Mouse (Mus musculus) heart, postnatal 4 days (tissue): ENCODE measurements around the gene Hormad2. TPM values are rescaled to one million over a fixed set of nuclear protein-coding genes. Genes with fewer than 3 reads are reported as not detected.

Experiments
- DNase-seq: peaks from one replicate; pipeline ENCODE4 v3.0.0; 2021
- total RNA-seq, 2 experiments: library from RNA; stranded (reverse); gene quantifications; 2 replicates each; pipeline ENCODE4 v1.2.3; 2021

Hormad2 gene
- total RNA-seq, 2 experiments from 2014 or later: 0.29 to 0.52 TPM

DNA sequence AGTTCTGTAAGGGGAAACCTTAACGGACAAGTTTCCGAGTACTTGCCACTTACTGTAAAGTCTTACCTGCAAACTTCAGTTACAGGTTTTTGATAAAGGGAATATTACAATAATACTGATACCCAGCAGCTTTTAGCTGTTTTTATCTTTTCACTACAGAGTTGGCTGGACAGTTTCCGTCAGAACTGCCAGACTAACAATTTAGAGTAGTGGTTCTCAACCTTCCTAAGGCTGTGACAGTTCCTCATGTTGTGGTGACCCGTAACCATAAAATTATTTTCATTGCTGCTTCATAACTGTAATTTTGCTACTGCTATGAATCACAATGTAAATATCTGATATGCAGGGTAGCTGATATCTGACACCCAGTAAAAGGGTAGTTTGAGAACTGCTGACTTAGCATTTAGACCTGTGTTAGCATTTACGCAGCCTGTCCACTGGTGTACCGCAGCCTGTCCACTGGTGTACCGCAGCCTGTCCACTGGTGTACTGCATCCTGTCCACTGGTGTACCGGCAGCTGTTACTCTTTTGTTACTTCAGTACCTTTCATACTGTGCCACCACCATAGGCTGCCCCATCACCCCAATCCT is 104.1 kb downstream of the Hormad2 start:
- no peak for DNase-seq

DNA sequence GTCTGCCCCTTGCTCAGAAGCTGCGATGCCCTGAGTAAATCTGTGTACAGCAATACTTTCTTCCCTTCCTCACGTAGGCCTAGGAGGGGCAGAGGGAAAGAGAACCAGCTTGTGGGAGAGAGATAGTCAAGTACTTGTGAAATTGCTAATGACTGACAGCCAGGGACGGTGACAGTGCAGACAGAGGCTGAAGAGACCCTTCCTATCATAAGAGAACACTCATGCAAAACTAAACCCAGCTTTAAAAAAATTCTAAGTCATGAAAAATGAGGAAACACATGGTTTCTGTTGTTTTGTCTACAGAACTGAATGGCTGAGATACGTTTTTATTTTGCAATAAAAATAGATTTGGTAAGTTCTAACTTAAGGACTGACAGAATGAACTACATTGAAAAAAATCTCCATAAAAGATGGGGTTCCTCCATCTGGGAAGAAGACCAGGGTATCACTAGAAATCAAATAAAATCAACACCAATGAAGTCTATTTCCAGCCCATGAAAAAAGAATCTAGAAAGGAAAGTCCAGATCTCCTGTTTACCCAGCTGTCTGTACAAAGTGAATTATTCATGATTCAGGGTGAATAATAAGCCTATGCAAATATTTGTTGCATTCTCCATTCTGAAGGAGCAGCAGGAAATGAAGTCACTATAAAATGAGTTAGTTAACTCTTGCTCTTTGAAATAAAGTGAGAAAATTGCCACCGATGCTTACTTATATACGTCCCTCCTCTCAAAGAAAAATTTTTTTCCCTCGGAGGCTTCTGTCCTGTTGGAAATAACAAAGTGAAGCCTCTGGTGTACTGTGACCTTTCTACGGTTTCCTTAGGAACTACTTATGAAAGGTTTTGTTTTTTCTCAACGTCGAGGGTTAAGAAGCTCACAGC is 104.9 kb downstream of the Hormad2 start:
- no peak for DNase-seq

DNA sequence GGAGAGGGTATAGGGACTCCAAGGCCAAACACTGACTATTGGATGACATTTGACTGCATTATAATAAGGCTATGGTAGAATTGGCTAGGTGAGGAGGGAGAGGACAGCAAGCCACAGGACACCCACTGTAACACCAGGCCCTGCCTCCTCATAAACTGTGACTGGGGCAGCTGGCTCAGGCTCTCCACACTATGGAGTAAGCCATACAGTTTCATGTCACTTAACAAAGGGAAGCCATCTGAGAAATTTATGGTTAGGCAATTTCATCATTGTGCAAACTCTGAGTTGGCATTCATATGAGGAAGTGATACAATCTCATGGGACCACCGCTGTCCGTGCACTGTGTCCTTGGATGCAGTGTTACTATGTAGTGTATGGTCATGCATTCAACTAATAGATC is 107.9 kb downstream of the Hormad2 start:
- no peak for DNase-seq

DNA sequence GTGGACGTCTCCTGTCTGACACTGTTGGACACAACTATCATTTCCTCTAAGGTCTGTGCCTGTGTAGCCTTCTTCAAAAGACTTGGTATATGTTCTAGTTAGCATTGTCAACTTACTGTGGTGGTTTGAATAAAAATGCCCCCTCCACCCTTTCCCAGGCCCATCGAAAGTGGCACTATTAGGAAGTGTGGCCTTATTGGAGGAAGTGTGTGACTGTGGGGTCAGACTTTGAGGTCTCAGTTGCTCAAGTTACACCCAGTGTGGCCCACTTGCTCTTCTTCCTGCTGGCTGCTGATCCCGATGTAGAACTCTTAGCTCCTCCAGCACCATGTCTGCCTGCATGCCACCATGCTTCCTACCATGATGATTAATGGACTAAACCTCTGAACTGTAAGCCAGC is 112.7 kb downstream of the Hormad2 start:
- no peak for DNase-seq

DNA sequence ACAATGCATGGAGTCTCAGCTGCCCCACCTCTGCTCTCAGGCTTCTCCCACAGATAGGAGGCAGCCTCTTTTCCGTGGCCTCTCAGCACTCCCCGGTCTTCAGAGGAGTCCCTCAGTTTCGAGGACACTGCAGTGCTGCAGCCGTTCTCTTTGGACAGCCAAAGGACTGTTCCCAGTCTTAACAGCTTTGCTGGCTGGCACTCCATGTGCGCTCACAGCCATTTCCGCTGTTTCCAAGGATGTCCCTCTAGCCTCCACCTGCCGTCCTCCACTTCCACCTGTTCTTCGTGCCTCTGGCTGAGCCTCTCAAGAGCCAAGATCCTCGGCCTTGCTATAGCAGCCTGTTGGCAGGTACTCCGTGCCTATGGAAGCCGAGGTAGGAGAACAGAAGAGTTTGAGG is 117.4 kb downstream of the Hormad2 start:
- no peak for DNase-seq

DNA sequence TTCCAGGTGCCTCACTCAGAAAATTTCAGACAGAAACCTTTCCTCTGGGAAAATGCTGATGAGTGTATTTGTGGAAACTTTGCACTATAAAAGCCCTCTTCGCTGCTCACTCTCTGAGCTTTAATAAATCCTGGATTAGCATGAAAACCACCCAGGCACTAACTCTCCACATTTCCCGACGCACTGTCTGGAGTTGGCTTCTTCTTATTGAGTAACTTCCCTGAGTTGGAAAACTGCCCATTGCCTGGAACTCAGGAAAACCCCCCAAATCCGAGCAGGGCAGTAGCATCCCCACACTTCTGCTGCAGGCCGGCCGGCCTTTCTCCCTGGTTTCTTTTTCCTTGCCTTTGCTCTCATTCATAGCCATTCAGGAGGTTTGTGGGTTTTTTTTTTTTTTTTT is 118.0 kb downstream of the Hormad2 start:
- DNase-seq: no peak

DNA sequence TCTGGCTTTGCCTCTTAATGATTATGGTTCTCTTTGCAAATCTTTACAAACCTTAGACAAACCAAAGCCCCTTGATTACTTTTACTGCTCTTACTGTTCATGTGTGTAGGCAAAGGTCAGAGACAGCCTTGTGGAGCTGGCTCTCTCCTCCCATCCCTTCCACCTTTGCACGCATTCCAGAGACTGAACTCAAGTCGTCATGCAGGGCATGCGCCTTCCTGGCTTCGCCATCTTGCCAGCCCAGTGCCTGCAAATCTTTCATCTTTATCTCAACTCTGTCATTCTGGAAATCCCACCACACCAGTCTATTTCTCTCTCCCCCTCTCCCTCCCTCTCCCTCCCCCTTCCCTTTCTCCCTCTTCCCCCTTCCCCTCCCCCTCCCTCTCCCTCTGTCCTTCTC is 120.0 kb downstream of the Hormad2 start:
- DNase-seq: no peak

DNA sequence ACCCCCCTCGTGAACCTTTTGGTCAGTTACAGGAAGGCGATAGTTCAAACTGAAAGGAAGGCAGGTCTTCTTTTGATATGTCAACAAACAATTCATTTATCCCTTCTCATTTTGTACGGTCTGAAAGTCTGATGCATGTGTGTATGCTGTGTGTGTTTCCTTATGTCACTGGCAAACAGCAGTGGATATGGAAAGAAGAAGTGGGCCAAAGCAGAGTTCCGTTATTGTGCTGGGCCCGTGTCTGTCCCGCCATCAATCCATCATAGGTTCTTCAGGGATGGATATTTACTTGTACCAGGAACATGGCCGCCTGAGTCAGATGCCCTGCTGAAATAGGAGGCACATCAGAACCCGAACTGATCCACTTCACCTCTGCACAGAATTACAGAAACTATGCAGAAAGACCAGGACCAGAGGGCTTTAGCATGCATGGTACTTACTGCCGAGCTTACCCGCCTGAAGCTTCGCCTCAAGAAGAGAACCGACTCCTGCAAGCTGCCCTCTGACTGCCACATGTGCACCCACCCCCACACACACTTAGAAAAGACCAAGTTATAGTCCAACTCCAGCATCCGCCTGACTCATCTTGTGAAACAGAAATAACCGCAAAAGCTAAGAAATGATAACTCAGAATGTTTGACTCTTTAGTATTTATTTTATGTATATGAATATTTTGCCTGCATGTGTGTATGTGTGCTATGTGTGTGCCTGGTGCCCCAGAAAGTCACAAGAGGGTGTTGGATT is 121.5 kb downstream of the Hormad2 start:
- DNase-seq: no peak

DNA sequence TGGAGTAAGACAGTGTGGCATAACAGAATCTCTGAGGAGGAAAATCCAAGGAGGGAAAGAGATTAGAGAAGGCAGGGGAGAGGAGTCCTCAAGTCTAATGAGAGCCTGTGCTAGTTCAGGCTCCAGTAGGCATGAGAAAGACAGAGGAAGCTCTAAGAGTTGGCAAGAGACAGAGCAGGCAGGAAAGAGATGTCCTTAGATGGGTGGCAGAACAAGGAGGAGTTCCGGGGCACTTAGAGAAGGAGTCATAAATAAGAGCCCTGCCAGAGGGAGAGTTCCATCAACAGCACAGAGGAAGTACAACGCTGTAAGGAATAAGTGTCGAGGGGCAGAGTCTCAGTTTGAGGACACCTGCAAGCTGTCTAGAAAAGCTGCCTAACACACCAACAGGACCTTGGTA is 122.9 kb downstream of the Hormad2 start:
- DNase-seq: no peak

DNA sequence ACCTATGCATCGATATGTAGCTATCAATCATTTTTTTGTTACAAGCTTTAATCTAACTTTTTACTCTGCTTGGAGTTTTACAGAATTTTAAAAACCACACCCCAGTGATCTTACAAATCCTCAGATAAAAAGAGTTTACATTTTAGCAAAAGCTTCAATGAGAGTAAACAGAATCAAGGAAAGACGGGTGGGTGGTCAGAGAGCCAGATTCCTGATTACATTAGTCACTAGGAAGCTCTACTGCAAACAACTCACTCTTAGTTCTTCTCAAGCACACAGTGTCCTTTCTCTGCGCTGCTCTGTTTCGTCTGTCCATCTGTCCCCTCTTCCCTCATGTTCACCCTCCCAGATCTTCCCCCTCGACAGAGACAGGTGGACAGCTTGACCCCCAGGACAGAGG is 123.6 kb downstream of the Hormad2 start:
- DNase-seq: no peak

DNA sequence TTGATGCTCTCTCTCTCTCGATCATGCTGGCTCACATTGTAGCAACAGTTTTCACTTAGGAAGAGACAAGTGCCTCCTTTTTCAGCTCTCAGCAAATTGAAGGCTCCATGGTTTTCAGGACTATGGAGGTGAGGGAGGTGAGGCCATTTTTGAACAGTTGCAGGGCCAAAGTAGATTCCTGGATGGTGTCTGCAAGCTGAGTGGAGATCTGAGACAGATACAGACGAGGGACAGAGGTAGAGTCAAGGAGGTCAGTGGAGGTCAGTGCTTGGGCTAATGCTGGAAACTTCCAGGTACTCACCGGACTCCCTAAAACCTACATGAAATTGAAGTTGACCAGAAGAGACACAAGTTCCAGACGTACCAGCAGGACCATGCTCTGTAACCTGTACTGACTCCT is 128.7 kb downstream of the Hormad2 start:
- DNase-seq: no peak

DNA sequence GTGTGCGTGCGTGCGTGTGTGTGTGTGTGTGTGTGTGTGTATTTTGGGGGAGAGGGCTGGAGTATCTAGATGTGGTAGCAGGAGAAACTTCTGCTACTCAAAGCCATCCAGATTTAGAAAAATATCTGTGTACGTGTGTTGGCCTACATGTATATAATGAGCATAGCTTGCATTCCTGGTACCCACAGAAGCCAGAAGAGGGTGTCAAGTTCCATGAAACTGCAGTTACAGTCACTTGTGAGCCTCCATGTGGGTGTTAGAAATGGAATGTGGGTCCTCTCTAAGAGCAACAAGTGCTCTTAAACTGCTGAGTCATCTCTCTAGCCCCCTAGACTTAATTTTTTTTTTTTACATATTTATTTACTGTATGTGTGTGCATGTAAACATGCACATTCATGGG is 130.6 kb downstream of the Hormad2 start:
- no peak for DNase-seq

DNA sequence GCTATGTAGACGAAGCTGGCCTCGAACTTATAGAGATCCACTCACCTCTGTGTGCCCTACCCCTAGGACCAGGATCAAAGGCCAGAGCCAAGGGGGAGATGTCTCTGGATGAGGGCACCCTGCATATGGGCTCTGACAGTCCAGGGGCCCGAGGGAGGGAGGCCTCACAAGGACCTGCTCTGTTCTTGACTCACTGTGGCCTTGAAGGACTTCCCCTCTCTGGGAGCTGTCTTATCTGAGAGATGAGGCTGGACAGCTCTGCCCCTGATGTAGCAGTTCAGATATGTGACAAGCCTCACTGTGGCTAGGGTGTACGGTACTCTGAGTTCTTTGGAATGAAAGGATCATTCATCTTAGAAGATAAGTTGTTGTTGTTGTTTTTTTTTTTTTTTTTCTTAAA is 131.3 kb downstream of the Hormad2 start:
- no peak for DNase-seq

DNA sequence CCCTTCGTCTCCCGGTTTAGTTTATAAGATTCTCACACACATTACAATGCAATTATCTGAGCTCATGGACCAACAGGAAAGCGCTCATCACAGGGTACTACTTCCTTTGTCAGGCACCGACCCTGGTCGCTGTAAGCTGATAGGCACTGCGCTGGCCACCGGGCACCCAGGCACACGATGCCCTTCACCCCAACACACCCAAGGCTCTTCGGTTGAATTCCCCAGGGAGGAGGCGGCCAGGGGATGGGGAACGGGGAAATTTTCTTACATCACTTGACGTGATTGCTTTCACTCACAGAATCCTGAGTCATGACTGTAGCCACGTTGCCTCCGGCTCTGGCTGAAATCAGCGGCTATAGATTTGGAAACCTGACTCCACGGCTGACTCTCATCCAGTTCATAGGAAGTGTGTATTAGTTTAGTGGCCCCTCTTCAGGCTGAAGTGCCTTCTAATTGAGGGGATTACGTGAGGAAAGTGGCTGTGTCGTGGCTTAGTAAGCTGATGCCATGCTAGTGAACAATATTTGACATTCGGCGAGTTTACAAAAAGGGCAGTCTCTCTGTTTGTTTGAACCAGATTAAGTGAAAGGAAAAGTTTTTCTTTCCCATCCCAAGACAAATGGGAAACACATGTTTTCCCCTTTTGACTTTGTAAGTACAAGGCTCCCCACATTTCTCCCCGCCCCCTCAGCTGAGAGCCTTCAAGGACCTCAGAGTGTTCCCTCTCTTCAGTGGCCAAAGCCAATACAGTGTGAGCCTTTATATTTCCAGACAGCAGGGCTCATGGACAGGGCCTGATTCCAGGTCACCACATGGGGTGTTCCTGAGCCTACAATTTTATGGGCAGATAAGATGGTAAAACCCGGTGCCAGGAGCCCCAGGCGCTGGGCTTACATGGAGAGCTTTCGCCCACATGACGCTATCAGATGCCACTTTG is 132.1 kb downstream of the Hormad2 start:
- peak; percentile 48 for DNase-seq

DNA sequence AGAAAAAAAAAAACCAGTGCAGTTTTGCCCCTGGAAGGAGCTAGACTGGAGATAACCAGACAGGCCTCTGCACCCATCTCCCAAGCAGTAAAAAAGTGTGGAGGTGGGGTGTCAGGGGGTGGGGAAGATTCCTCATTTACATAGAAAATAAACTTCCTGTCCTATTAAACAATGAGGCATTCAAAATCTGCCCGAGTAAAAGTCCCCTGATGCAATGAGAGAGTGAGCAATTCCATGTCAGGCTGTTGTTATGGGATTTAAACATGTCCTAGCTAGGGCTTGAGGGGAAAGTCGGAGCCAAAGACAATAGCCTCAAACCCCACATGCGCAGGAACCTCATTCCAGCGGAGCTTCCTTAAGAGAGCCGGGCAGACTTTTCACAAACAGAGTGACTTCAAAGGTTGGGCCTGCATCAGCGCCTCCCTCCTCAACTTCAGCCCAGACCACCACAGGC is 132.8 kb downstream of the Hormad2 start:
- DNase-seq: peak; percentile 41

DNA sequence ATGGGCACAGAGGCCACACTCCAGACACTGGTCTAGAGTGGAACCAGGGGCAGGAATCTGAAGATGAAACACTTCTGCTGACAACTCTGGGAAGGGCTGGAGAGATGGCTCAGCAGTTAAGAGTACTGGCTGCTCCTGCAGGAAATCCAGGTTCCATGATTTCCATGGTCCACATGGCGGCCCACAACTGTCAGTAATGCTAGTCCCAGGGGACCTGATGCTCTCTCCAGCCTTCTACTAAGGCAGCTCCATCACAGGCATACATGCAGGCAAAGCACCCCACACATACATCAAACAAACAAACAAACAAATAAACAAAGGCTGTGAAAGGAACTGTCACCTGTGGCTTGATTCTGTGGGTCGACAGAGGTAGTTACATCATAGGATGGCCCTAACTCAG is 134.8 kb downstream of the Hormad2 start:
- no peak for DNase-seq

DNA sequence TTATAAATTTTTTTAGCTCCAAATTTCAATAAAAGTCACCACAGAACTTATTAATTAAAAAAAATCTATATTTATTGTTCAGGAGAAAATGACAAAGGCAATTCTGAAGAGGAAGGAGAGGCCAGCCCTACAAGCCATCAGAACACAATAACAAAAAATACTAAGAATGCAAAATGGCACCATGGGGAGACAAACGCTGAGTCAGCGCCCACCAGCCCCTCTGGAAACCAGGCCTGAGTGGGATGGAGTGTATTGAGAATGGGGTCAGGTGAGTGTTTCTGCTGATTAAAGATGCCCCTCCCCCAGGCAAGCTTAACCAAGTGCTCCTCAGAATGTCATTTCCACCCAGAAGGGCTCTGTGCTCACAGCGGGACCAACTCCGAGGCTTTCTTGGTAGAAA is 135.8 kb downstream of the Hormad2 start:
- no peak for DNase-seq

DNA sequence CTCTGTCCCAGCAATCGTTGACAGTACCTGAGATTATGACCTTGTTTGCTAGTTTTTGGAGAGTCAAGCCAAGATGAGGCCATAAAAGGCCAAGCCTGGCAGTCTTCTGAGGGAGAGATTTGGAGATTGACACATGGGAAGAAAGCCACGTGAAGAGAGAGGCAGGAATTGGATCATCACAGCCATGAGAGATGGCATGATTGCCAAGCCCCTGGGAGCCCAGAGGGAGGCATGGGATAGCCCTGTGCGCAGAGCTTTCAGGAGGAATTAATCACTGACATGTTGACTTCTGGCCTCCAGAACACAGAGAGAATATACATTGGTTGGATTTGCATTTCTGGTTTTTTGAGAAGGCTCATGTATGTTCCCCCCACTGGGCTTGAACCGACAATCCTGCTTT is 136.7 kb downstream of the Hormad2 start:
- DNase-seq: no peak

DNA sequence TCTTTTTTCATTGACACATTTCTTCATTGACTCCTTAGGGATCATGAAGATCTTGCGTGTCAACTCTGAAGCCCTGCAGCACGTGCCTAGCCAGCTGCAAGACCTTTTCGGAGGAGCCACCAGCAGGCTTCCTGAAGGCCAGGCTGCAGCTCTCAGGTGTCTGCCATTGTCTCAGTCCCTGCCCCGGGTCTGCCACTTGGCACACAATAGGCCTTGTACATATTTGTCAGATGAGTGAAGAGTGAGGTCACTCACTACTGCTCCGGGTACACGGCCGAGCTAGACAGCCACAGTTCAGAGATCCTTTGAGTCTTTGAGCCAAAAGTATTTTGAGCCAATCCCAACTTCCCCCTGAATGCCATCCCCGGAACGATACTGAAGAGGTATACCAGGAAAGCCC is 137.9 kb downstream of the Hormad2 start:
- DNase-seq: peak; percentile 51

DNA sequence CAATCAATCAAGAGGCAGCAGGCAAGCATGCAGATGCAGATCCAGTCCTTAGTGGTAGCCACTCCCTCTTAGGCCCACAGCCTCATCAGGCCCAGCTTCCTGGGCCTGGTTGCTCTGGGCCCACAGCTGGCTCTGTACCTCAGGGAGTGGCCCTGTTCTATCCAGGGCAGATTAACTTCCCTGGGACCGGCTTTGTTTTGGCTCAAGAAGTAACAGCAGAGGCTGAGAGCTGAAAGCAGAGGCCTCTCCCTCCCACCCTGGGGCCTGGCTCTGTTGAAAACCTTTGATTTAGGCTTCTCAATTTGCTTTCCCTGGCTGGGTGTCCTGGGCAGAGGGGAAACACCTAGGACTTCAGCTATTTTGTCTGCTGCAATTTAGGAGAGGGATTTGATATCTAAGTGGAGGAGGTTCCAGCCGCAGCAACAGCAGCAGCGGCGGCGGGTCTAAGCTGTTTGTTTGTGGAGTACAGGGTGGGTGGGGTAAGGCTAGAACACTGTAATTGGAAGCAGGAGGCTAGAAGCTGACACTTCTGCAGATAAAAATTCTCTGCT is 138.5 kb downstream of the Hormad2 start:
- DNase-seq: peak; percentile 40

DNA sequence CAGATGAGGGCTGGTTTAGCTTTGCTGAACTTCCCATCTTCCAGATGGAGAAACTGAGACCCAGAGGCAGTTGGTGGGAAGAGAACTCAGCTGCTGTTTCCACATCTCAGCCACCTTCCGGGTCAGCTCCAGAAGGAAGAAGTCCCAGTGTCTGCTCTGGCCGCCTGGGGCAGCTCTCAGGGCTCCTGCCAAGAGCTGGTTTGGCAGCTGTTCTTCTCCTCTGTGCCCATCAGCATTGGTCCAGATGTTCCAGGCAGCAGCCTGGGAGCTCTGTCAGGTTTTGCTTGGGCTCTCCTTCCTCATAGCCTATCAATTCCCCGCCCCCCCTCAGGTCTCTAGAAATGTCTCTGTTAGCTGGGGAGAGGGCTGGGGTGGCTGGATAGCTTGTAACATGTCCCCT is 140.2 kb downstream of the Hormad2 start:
- DNase-seq: peak; percentile 36
